Mouse (Mus musculus): ENCODE data around the gene Ctbp2. TPM values are rescaled to one million over a fixed set of nuclear protein-coding genes. Genes with fewer than 3 reads are reported as not detected.

The Ctbp2 gene
- polyA plus RNA-seq, 1 experiment: 82.6 TPM

DNA sequence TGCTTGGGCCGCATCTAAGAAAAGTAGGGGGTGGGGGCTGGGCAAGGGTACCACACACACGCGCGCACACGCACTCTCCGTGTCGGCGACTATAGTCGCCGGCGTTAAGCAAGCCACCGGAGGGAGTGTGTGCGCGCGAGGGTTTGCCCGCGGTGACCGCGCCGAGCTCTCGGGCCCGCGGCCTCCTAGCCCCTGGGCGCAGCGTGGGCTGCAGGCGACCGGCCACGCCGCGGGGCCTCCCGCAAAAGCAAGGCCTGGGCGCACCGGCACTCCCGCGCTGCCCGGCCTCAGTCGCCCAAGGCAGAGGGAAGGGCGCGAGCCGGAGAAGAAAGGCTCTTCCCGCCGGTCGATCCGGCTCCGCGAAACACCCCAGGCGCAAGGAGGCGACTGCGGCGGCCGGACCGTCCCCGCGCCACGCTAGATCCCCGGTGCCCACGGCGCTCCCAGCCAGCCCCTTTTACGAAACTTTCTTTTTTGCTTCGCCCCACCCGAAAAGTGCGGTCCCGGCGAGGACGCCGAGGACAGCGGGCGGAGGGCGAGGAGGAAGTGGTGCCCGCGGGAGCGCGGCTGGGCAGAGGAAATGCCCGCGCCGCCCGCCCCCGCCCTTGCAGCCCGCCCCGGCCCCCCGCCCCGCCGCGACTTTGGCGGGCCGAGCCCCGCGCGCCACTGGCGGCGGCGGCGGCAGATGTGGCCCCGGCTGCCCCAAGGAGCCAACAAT lies 2.3 kb downstream of the Ctbp2 start:
- TF ChIP-seq FLI1 (IDR thresholded peaks at IDR 0.05; ENCODE audit: low read length): no peak
- no peak for TF ChIP-seq GATA1 (IDR thresholded peaks at IDR 0.05; ENCODE audit: borderline replicate concordance, low read length)
- peak overlapping the region; percentile 96 for H3K4me3 ChIP-seq (replicated peaks)
- peaks cover 55% of the 10 kb centered on the region for H3K4me1 ChIP-seq
- no peaks in the 10 kb centered on the region for H3K9me3 ChIP-seq
- no peaks in the 10 kb centered on the region for H3K36me3 ChIP-seq (replicated peaks; ENCODE audit: low read length)
- H3K27me3 ChIP-seq (replicated peaks): peaks cover 2% of the 10 kb centered on the region

DNA sequence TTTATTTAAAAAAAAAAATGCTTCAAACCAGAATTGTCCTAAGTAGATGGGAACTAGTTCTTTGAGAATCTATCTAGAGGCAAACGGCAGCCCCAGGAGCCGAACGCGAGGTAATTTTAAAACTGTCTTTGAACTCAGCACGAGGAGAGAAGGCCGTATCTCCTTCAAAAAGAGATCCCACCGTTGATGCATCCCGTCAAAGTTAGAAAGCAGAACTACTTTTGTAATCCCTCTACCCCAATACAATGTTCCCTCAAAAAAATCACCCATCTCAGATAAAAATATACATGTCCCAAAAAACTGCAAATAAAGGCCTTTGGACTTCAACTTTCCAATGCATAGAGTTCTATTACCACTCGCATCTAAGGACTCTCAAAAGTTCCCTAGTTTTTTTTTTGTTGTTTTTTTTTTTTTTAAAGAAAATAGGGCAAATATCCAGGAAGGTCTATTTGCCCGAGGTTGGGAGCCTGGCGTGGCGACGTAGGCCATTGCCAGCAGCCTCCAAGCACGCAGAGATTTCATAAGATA lies 3.0 kb downstream of the Ctbp2 start:
- Histone ChIP-seq H3K4me1 (peaks cover 62% of the 10 kb centered on the region), H3K27me3 (replicated peaks) (peaks cover 2% of the 10 kb centered on the region), H3K4me3 (replicated peaks) (peak overlapping the region; percentile 96), H3K36me3 (replicated peaks; ENCODE audit: low read length) (no peaks in the 10 kb centered on the region), H3K9me3 (no peaks in the 10 kb centered on the region)
- TF ChIP-seq GATA1 (IDR thresholded peaks at IDR 0.05; ENCODE audit: borderline replicate concordance, low read length) (no peak), FLI1 (IDR thresholded peaks at IDR 0.05; ENCODE audit: low read length) (no peak)

DNA sequence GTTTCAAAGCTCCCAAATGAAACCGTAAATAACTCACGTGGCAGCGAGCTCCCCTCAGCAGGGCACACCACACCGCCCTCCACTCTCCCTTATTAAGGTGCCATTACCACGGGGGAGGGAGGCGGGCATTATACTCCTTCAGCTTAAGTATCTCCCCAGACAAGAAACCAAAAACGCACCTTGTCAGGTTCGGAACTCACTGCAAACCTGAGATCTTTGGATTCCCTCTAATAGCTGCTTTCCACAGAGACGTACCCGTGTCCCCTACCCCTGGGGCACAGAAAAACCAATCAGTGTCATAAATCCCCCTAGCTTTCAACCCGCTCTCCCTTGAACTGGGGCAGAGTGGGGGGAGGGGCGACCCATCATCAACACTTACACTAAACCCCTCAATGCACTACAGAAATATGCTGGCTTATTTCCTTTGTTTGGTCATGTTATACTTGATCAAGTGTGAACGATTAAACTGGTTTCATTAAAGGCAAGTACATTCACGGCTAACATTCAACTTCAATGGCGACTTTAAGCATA lies 3.9 kb downstream of the Ctbp2 start:
- no peak for TF ChIP-seq FLI1 (IDR thresholded peaks at IDR 0.05; ENCODE audit: low read length)
- TF ChIP-seq GATA1 (IDR thresholded peaks at IDR 0.05; ENCODE audit: borderline replicate concordance, low read length): no peak
- H3K36me3 ChIP-seq (replicated peaks; ENCODE audit: low read length): no peaks in the 10 kb centered on the region
- peaks cover 2% of the 10 kb centered on the region for H3K27me3 ChIP-seq (replicated peaks)
- H3K4me1 ChIP-seq: peaks cover 64% of the 10 kb centered on the region
- peak overlapping the region; percentile 96 for H3K4me3 ChIP-seq (replicated peaks)
- H3K9me3 ChIP-seq: no peaks in the 10 kb centered on the region

DNA sequence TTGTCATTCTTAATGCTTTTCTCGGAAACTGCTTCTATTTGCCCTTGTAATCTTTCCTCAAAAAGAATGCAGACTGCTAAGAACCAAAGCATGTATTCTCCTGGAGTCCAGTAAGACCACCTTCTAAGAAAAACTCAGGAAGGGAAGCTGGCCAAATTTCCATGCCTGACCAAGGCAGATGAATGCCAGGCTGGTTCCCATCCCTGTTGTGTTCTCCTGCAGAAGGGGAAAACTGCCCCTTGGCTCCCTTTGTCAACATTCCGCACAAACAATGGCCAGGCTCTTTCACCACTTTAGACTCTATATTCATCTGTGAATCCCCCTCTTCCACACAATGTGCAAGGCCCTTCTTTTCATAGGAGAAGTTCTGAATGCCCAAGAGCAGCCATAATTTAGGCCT lies 6.3 kb downstream of the Ctbp2 start:
- Histone ChIP-seq H3K27me3 (replicated peaks) (no peaks in the 10 kb centered on the region), H3K9me3 (no peaks in the 10 kb centered on the region), H3K36me3 (replicated peaks; ENCODE audit: low read length) (no peaks in the 10 kb centered on the region), H3K4me1 (peaks cover 74% of the 10 kb centered on the region), H3K4me3 (replicated peaks) (peak overlapping the region; percentile 70)
- no peak for TF ChIP-seq GATA1 (IDR thresholded peaks at IDR 0.05; ENCODE audit: borderline replicate concordance, low read length)
- TF ChIP-seq FLI1 (IDR thresholded peaks at IDR 0.05; ENCODE audit: low read length): no peak

DNA sequence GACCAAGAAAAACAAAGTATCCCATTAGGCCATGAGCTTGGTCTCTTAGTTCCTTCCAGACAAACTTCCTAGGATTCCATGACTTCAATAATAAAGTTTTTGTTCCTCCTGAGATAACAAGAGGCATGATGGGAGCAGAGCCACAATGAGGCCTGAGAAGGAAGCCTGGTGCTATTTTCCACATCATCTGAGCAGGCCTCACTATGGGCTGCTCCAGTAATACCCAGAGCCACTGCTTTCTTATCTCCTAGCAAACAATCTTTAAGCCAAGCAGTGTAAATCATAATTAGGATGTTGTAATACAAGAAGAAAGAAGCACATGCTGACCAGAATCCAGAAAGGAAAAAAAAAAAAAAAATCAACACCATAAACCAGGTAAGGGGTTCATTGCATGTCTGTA lies 7.6 kb downstream of the Ctbp2 start:
- TF ChIP-seq FLI1 (IDR thresholded peaks at IDR 0.05; ENCODE audit: low read length): no peak
- TF ChIP-seq GATA1 (IDR thresholded peaks at IDR 0.05; ENCODE audit: borderline replicate concordance, low read length): no peak
- H3K4me1 ChIP-seq: peaks cover 84% of the 10 kb centered on the region
- no peaks in the 10 kb centered on the region for H3K27me3 ChIP-seq (replicated peaks)
- peak overlapping the region; percentile 92 for H3K4me3 ChIP-seq (replicated peaks)
- no peaks in the 10 kb centered on the region for H3K9me3 ChIP-seq
- peaks cover 9% of the 10 kb centered on the region for H3K36me3 ChIP-seq (replicated peaks; ENCODE audit: low read length)

DNA sequence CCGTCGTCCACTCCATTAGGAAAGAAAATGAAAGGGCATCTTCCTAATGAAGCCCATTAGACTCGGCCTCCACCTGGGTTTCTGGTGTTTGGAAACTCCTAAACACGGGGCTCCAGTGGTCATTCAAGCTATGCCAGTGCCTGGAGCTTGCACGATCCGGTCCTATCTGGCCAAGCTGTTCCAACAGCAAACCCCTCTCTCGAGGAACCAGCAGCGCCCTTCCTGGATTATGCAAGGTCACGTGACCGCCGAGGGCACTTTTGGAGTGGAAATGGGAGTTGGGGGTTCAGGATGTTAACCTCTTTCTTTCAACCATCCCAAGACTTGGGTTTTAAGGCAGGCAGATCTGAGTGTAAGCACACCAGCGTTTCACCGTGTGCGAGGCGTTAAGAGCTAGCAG lies 8.3 kb downstream of the Ctbp2 start:
- peaks cover 84% of the 10 kb centered on the region for H3K4me1 ChIP-seq
- peak overlapping the region; percentile 92 for H3K4me3 ChIP-seq (replicated peaks)
- H3K36me3 ChIP-seq (replicated peaks; ENCODE audit: low read length): peaks cover 9% of the 10 kb centered on the region
- H3K27me3 ChIP-seq (replicated peaks): no peaks in the 10 kb centered on the region
- TF ChIP-seq FLI1 (IDR thresholded peaks at IDR 0.05; ENCODE audit: low read length) (no peak), GATA1 (IDR thresholded peaks at IDR 0.05; ENCODE audit: borderline replicate concordance, low read length) (no peak)
- H3K9me3 ChIP-seq: no peaks in the 10 kb centered on the region

DNA sequence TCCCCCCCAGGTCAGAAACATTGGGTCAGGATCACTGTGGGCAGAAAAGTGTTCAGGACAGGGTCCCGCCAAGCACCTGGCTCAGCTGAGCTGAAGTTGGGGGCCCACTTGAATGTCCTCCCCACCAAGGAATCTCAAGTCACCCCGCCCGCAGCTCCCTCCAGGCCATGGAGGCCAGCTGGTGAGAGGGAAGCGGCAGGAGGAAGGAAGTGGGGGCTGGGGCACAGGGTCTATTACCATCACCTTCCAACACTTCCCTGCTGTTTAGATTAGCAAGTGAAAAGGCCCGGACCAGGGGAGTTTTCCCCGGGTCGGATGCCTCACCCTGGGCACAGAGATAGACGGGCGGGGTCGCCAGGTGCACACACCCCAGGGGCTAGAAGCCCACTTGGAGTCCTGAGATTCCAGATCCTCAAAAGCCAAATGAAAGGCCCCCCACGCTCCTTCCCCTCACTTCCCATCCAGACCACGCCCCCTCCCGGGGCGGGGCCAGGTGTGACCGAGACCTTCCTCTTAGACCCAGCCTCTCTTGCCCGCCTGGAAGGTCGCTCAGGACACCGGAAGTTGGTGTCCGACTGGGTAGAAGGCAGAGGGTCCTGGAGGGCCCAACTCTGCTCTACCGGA lies 9.2 kb downstream of the Ctbp2 start:
- H3K4me3 ChIP-seq (replicated peaks): peak overlapping the region; percentile 92
- no peaks in the 10 kb centered on the region for H3K27me3 ChIP-seq (replicated peaks)
- peaks cover 79% of the 10 kb centered on the region for H3K4me1 ChIP-seq
- no peaks in the 10 kb centered on the region for H3K9me3 ChIP-seq
- TF ChIP-seq GATA1 (IDR thresholded peaks at IDR 0.05; ENCODE audit: borderline replicate concordance, low read length): no peak
- TF ChIP-seq FLI1 (IDR thresholded peaks at IDR 0.05; ENCODE audit: low read length): no peak
- peaks cover 14% of the 10 kb centered on the region for H3K36me3 ChIP-seq (replicated peaks; ENCODE audit: low read length)

DNA sequence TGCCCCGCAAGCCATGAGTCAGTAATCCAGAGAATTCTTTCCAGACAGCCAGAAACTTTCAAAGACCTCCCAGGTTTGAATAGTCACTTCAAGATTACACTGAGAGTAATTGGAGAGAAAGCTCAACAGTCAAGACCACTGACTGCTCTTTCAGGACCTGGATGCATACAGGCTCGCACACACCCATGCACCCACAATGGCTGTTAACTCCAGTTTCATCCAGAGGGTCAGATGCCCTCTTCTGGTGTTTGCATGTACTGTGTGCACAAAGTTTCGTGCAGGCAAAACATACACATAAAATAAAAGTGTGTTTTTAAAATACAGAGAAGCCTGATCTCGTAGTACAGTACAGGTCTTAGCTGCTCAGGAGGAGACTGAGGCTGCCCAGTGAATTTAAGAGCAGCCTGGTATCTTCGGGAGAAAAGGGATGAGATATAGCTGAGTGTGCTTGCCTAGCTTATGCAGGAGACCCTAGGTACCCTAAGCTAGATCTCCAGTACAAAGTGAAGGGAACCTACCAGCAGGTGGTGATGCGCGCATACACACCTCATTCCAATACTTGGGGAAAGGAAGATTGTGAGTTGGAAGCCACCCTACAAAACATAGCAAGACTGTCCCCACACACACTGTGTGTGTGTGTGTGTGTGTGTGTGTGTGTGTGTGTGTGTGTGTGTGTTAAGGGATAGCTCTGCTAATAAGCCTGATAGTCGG lies 10.8 kb downstream of the Ctbp2 start:
- Histone ChIP-seq H3K9me3 (no peaks in the 10 kb centered on the region), H3K36me3 (replicated peaks; ENCODE audit: low read length) (peaks cover 25% of the 10 kb centered on the region), H3K27me3 (replicated peaks) (no peaks in the 10 kb centered on the region), H3K4me1 (peaks cover 75% of the 10 kb centered on the region), H3K4me3 (replicated peaks) (no peak overlapping the region)
- no peak for TF ChIP-seq GATA1 (IDR thresholded peaks at IDR 0.05; ENCODE audit: borderline replicate concordance, low read length)
- no peak for TF ChIP-seq FLI1 (IDR thresholded peaks at IDR 0.05; ENCODE audit: low read length)

DNA sequence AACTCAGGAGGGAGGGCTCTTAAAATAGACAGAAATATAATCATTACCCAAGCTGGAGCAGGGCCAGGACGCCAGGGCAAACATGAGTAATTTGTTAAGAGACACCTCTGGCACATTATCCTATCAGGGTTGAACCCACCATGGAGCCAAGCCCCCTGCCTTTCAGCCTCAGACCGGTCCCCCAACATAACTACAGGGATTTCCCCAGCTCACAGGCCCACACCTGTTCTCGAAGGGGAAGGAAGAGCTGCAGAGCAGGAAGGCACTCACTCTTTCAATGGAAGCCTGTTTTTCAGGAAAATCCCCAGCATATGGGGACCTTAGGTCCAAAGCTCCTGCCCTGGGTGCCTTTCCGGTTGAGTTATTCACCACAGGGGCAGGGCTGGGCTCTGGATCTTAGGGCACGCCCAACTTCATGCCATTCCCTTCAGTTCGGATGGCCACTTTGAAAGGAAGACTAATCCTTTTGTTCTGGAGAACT lies 11.8 kb downstream of the Ctbp2 start:
- no peaks in the 10 kb centered on the region for H3K27me3 ChIP-seq (replicated peaks)
- peaks cover 30% of the 10 kb centered on the region for H3K36me3 ChIP-seq (replicated peaks; ENCODE audit: low read length)

More for the DNA sequence above, 11.8 kb downstream of the Ctbp2 start:
- H3K9me3 ChIP-seq: no peaks in the 10 kb centered on the region
- H3K4me3 ChIP-seq (replicated peaks): no peak overlapping the region
- TF ChIP-seq GATA1 (IDR thresholded peaks at IDR 0.05; ENCODE audit: borderline replicate concordance, low read length) (no peak), FLI1 (IDR thresholded peaks at IDR 0.05; ENCODE audit: low read length) (no peak)
- peaks cover 67% of the 10 kb centered on the region for H3K4me1 ChIP-seq

All from megakaryocyte, embryonic 14.5 days (primary cell).